Mouse (Mus musculus): ENCODE data around the gene Gm45713.

GRCm38 (mm10) chr7:45141914-45142313 is 5.9 kb upstream of the Gm45713 start:
- TF ChIP-seq CTCF (IDR thresholded peaks at IDR 0.05) (no peak), POLR2A (IDR thresholded peaks at IDR 0.05; ENCODE audit: insufficient read depth, low read depth, low read length) (no peak), EP300 (IDR thresholded peaks at IDR 0.05; ENCODE audit: insufficient read depth, low read depth, low read length) (no peak)
